Mouse (Mus musculus) common myeloid progenitor, adult 5-6 weeks (primary cell): ENCODE measurements around the gene Ypel5. TPM values are rescaled to one million over a fixed set of nuclear protein-coding genes. Genes with fewer than 3 reads are reported as not detected.

Experiments
- ATAC-seq: replicated peaks from 2 replicates; pipeline ENCODE4 v1.8.0; 2016; ENCODE audit warnings: low read depth, mild to moderate bottlenecking, moderate TSS enrichment, inconsistent platforms; ENCODE audit not compliant: poor library complexity, severe bottlenecking
- total RNA-seq: library from RNA; stranded (forward); fragments of 200-1000, 187-1606 nt; gene quantifications from 2 replicates; pipeline ENCODE4 v1.2.3, GENCODE M21; 2017

Ypel5 gene
- 17.3 and 21.9 TPM in 2 replicates for total RNA-seq

DNA sequence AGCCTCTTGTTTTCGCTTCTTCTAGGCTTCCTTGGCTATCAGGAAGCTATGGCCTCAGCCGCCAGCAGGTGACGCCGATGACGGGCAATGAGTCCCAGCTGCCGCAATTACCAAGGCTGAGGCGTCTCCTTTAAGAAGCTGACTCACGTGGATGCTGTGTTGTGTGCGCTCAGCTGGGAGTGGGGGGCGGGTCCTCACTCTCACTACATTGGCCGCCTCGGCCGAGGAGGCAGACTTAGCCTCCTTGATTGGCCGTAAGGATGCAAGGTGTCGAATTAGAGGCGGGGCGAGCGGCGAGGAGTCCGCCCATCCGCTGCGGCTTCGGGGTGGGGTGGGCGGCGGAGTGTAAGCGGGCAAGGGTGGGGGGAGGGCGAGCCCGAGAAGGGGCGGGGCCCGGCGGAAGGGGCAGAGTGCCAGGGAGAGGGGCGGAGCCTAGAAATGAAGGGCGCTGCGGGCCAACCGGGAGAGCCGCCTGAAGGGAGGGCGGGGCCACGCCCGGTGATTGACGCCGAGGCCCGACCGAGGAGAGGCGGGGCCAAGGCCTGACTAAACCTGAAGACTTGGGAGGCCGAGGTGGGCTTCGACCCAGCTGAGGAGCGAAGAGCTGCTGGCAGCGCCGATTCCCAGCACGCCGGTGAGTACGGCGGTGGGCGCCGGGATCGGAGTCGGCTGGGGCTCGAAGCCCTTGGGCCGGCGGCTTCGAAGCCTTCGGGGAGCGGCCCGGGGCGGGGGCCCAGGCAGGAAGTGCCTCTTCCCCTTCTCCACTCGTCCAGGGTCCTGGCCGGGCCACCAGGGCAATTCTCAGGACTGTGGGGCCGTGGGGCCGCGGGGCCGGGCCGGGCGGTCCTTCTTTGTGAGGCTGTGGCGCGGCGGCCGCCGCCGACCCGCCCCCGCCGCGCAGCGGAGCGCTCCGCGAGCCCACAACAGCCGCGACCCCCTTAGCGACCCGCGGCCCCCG, at the start of gene Ypel5:
Ypel5 (plus strand) TSS at position 296 of the 958 bp plus-strand sequence.
- peak; percentile 93 for ATAC-seq

GRCm38 (mm10) chr17:72787886-72788436, 48.3 kb upstream of the Ypel5 start:
- ATAC-seq: peak; percentile 86

DNA sequence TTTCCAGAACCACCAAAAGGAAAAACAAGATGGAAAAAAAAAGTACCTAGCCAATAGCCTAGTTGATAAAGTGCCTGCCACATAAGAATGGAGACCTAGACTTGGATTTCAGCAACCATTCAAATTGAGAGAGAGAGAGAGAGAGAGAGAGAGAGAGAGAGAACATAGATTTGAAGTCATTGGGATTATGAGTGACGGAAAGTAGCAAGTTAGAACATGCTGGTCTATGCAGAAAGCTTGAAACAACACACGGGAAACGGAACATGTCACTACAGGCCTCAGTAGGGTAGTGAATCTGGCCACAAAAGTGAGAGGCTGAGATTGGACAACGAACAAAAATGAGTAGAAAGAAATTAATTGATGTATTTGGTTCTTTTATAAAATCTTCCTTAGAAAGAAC, 43.0 kb upstream of the Ypel5 start:
- no peak for ATAC-seq

GRCm38 (mm10) chr17:72794660-72795059, 41.6 kb upstream of the Ypel5 start:
- ATAC-seq: no peak

DNA sequence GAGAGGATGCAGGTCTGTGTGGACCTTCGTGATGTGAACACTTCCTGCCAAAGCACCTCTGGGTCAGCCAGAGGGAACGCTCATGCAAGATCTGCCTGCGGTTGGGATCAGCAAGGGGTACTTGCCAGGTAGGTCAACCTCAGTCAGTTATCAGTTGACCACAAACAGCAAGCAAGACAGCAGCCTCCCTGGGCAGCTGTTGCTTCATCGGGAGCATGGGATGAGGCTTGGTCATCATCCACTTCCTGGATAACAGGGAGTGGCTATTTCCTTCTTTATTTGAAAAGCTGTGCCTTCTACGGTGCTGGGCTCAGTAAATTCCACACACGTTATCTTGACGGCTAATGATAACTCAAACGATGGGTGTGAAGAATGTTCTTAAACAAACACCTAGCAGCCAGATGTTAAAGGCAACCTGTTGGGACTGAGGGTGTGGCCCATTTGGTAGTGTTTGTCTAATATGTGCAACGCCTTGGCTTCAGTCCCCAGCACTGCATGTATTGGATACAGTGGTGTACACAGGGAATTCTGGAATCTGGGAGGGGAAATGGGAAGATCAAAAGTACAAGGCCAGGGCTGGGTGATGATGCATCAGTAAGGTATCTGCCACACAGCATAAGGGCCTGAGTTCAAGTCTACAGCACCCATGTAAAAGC, 40.7 kb upstream of the Ypel5 start:
- ATAC-seq: peak; percentile 71

- no peak for ATAC-seq
These were observed 39.7 kb upstream of the Ypel5 start for GRCm38 (mm10) chr17:72796506-72796905.

GRCm38 (mm10) chr17:72797867-72798266, 38.4 kb upstream of the Ypel5 start:
- peak; percentile 91 for ATAC-seq

GRCm38 (mm10) chr17:72809942-72810654, 26.2 kb upstream of the Ypel5 start:
- ATAC-seq: no peak

GRCm38 (mm10) chr17:72813419-72814315, 22.6 kb upstream of the Ypel5 start:
- ATAC-seq: peak; percentile 97

DNA sequence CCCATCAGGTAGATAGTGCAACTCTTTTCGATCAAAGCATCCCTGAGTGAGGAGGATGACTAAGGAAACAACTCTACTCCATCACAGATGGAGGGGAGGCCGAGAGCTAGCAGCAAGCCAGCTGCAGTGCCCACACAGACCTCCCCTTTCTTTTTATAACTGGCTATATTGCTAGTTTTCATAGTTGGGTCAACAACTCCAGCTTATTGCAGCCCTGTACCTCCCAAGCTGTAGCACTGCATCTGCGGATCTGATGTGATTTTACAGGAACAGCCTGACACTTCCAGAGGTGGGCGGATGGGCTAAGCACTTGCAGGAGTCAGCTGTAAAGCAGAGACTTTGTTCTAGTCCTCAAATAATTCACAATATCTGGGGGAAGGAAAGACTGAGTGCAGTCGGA, 18.7 kb upstream of the Ypel5 start:
- ATAC-seq: no peak

GRCm38 (mm10) chr17:72819714-72820113, 16.5 kb upstream of the Ypel5 start:
- no peak for ATAC-seq

DNA sequence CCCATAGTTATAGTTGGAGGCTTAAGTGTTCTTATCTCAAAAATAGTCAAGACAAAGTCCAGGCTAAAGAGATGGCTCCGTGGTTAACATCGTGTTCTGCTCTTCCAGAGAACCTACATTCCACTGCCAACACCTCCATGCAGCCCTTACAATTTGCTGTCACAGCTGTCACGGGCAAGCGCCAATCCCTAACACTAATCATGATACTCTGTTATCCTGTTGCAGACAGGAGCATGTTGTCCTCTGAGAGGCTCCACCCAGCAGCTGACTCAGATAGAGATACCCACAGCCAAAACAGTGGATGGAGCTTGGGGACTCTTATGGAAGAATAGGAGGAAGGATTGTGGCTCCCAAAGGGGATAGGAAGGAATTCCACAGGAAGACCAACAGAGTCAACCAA, 15.8 kb upstream of the Ypel5 start:
- no peak for ATAC-seq

GRCm38 (mm10) chr17:72821923-72822322, 14.3 kb upstream of the Ypel5 start:
- ATAC-seq: no peak

- ATAC-seq: no peak
These were observed 9.2 kb upstream of the Ypel5 start for GRCm38 (mm10) chr17:72826916-72827534.

DNA sequence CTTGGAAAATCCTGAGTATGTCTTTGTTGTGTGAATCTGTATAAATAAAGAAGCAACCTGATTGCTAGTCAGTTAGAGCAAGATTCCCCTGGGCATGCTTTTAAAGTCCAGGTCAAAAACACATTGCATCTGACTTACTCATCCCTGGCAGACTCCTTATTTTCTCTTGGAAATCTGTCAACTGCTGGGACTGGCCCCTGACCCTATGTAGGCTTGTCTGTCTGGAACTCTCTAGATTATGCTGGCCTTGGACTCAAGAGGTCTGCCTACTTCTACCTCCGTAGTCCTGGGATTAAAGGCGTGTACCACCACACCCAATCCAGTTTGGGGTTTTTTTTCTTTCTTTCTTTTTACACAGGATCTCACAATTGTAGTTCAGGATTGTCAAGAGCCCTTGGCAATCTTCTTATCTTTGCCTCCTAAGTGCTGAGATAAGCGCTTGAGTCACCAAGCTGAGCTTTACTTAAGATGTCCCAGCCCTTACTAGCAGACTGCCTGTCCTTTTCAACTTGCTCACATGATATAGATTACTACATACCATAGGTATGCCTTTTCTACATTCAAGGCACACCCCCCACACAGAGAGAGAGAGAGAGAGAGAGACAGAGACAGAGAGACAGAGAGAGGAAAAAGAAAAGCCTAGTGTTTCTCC, 8.1 kb upstream of the Ypel5 start:
- ATAC-seq: no peak

GRCm38 (mm10) chr17:72828687-72829086, 7.6 kb upstream of the Ypel5 start:
- ATAC-seq: no peak

DNA sequence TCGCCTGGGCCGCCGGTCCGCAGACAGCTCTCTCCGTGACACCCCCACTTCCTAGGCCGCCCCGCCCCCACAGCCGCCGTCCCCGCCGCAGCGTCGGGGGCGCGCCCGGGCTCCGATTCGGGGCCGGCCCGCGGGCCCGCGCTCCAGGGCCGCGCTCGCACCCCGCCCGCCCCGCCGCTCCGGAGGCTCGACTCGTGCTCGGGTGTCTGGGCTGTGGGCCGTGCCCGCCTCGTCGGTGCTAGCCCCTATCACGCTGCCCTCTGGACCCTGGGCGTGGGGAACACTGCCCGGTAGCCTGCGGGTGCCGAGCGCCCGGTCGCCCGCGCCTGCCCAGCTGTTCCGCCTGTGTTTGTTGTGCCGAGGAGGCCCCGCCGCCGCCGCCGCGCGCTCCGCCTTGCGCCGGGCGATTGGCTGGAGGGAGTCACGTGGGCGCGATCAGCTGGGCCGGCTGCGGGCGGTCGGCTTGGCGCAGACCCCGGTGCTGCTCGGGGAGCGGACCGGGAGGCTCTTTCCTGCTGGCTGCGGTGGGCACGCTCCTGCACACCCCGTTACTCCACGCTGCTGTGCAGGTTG, 973 bp downstream of the Ypel5 start:
- peak; percentile 34 for ATAC-seq

DNA sequence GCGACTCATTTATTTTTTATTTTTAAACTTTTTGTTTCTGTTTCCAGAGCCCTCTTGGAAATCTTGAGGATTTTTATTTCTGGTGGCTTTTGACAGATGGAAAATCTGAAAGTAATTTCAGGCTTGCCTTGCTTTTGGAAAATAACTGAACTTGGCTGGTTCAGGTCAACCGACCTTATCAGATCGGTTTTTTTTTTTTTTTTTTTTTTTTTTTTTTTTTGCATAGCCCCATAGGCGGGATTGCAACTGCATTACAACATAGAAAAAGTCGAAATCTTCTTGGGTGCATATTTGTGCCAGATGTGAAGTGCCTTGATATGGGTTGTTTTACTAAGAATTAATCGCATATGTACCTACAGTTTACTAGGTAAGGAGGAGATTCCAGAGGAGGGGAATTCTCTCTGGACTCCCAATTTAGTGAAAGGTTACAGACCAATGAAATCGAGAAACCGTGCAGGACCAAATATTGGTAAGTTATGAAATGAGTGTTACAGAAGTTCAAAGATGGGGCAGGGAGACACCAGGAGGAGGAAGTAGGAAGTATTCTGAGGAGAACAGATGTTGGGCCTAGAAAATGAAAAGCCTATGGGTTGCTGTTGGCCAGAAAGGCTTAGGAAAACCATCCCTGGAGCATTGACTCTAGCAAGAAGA, 1.7 kb downstream of the Ypel5 start:
- ATAC-seq: no peak
